Mouse (Mus musculus) left cerebral cortex, adult 6 months (tissue): ENCODE measurements around the gene Hck. TPM values are rescaled to one million over a fixed set of nuclear protein-coding genes. Genes with fewer than 3 reads are reported as not detected.

Source experiments
- long read RNA-seq, 2 experiments: library from polyadenylated mRNA; unstranded; transcript quantifications; one replicate each; pipeline ENCODE4 v2.0.0; 2019 to 2020
- polyA plus RNA-seq: library from polyadenylated mRNA; unstranded; fragments of <200 nt; fragmentation: Nextera tagmentation; gene quantifications from 2 replicates; pipeline ENCODE4 v1.2.3, GENCODE M21; 2021

The Hck gene
- 1.6 and 2.4 TPM in 2 replicates for polyA plus RNA-seq
- long read RNA-seq, experiment 1, transcript Hck-203 (13 exons, 2,090 nt), result major isoform, 13 of 13 reads
- long read RNA-seq, experiment 1, partial matches to known transcripts, result 0 of 13 reads
- long read RNA-seq, experiment 1, other reads (novel, unspliced or antisense), result 0 of 13 reads
- long read RNA-seq, experiment 2, partial matches to known transcripts, result 2 of 4 reads
- long read RNA-seq, experiment 2, other reads (novel, unspliced or antisense), result 1 of 4 reads

GRCm38 (mm10) chr2:153108313-153109264 lies at the start of gene Hck:
Gene Hck, plus strand, starts transcription at chr2:153108468.

GRCm38 (mm10) chr2:153065747-153066508 lies 42.3 kb upstream of the Hck start, which contains the start of gene Ccm2l:
Gene Ccm2l, plus strand, starts transcription at chr2:153065955.

GRCm38 (mm10) chr2:153160844-153161683 lies 52.8 kb downstream of the Hck start, which contains the start of gene Tm9sf4:
Gene Tm9sf4, plus strand, starts transcription at chr2:153161303.

Other genes starting within 250 kb of the Hck start
- not detected in 2 replicates for gene Mylk2, start 197.1 kb upstream of the Hck start, polyA plus RNA-seq
- 0.68 and 0.96 TPM in 2 replicates for gene Foxs1, start 175.3 kb upstream of the Hck start, polyA plus RNA-seq
- 13.1 and 17.5 TPM in 2 replicates for gene Dusp15, start 156.8 kb upstream of the Hck start, polyA plus RNA-seq
- 0.94 and 0.98 TPM in 2 replicates for gene Ttll9, start 146.0 kb upstream of the Hck start, polyA plus RNA-seq
- gene Pdrg1, start 93.0 kb upstream of the Hck start, polyA plus RNA-seq, result 51.4 and 81.6 TPM in 2 replicates
- 0.16 and 0.21 TPM in 2 replicates for gene Xkr7, start 76.6 kb upstream of the Hck start, polyA plus RNA-seq
- 0.26 and 0.44 TPM in 2 replicates for gene Ccm2l, start 42.5 kb upstream of the Hck start, polyA plus RNA-seq
- 53.1 and 56.6 TPM in 2 replicates for gene Tm9sf4, start 52.8 kb downstream of the Hck start, polyA plus RNA-seq
- gene Tspyl3, start 117.0 kb downstream of the Hck start, polyA plus RNA-seq, result 17.7 and 21.5 TPM in 2 replicates
- gene Plagl2, start 133.0 kb downstream of the Hck start, polyA plus RNA-seq, result 1.2 and 1.6 TPM in 2 replicates
- 1.2 and 1.5 TPM in 2 replicates for gene Pofut1, start 133.1 kb downstream of the Hck start, polyA plus RNA-seq
- gene Kif3b, start 182.9 kb downstream of the Hck start, polyA plus RNA-seq, result 5.0 and 6.4 TPM in 2 replicates
- gene Asxl1, start 237.4 kb downstream of the Hck start, polyA plus RNA-seq, result 2.6 and 4.5 TPM in 2 replicates